Mouse (Mus musculus): ENCODE measurements around the gene Dram2. TPM values are rescaled to one million over a fixed set of nuclear protein-coding genes. Genes with fewer than 3 reads are reported as not detected.

Dram2 gene
- polyA plus RNA-seq (2014; fragmentation: Illumina TruSeq; extraction: RNeasy Lipid Tissue Mini Kit (QIAGEN cat#74804); ENCODE audit: insufficient read depth, low read depth, low replicate concordance): 96.6 TPM

DNA sequence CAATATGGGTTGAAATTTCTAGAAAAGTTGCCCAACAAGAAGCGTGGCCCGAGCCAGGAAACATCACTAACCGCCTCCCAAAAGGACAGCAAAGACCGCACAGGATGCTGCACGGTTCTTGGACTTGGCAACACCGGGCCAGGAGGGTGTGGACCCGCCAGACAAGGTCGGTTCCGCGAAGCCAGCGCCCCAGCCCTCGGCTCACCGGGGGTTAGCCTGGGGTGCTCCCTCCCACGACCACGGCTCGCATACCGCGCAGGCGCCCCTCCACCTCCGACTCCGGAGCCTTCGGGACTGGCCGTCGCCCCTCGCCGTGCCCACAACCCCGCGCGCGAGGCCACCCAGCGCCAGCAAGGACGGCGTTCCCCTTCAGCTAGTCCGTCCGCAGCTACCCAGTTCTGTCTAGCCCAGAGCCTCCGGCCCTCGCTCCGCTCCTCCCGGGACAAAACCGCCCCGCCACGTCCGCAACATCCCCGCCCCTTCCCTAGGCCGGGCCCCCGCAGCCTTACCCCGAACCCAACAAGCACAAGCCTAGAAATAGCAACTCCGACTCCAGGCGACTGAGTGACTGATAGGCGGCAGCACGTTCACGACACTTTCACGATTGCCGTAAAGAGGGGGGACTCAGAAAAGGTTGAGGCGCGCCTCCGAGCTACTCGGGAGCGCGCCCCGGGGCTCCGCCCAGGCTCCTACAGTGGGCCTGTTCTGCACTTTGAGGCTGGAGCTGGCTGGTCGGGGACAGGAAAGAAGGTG, at the start of gene Dram2, which contains the start of gene Cept1:
Gene Dram2 (plus strand): TSS at position 628 of the 753 bp plus-strand sequence.
Gene Cept1 (minus strand): TSS at position 632 of the 753 bp plus-strand sequence.

Other genes with a start within 250 kb of the Dram2 start
- gene Chil6, start 141.6 kb upstream of the Dram2 start, polyA plus RNA-seq (2014; fragmentation: Illumina TruSeq; extraction: RNeasy Lipid Tissue Mini Kit (QIAGEN cat#74804); ENCODE audit: insufficient read depth, low read depth, low replicate concordance): not detected
- gene Dennd2d, start 65.4 kb upstream of the Dram2 start, polyA plus RNA-seq (2014; fragmentation: Illumina TruSeq; extraction: RNeasy Lipid Tissue Mini Kit (QIAGEN cat#74804); ENCODE audit: insufficient read depth, low read depth, low replicate concordance): 12.2 TPM
- gene Cept1, start within 50 bp of the Dram2 start, polyA plus RNA-seq (2014; fragmentation: Illumina TruSeq; extraction: RNeasy Lipid Tissue Mini Kit (QIAGEN cat#74804); ENCODE audit: insufficient read depth, low read depth, low replicate concordance): 59.8 TPM
- gene Lrif1, start 137.2 kb downstream of the Dram2 start, polyA plus RNA-seq (2014; fragmentation: Illumina TruSeq; extraction: RNeasy Lipid Tissue Mini Kit (QIAGEN cat#74804); ENCODE audit: insufficient read depth, low read depth, low replicate concordance): 13.1 TPM
- 62.2 TPM for gene Cd53, start 242.4 kb downstream of the Dram2 start, polyA plus RNA-seq (2014; fragmentation: Illumina TruSeq; extraction: RNeasy Lipid Tissue Mini Kit (QIAGEN cat#74804); ENCODE audit: insufficient read depth, low read depth, low replicate concordance)

Data from lung, adult 10 weeks (tissue).